Mouse (Mus musculus) thymus, postnatal 4 days (tissue): ENCODE results near the gene Fam192a.

Source experiments
- DNase-seq: peaks from one replicate; pipeline ENCODE4 v3.0.0; 2021

Gene Fam192a

GRCm38 (mm10) chr8:94601607-94602385, at the start of gene Fam192a, which contains the start of gene Rspry1:
Fam192a (minus strand) TSS chr8:94601997.
Rspry1 (plus strand) TSS chr8:94601937.
- peak; percentile 97 for DNase-seq

- no peak for DNase-seq
Measured at GRCm38 (mm10) chr8:94649496-94649895, 47.7 kb upstream of the Fam192a start.

- DNase-seq = no peak
Measured at GRCm38 (mm10) chr8:94646165-94646564, 44.4 kb upstream of the Fam192a start.

DNA sequence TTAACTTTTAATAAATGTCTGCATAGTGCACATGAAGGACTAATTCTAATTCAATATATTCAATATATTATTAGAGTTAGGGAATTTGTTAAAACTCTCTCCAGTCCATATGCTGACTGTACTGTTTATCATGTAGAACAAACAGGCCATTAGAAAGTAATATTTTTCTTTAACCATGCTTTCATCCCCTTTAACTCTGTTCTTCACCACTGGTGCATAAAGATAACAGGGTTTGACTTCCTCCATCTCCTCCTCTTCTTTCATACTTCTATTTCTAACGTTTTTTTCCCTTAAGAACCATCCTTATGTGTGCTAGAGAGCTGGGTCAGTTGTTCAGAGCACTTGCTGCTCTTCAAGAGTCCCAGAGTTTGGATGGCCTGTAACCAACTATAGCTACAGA, 43.4 kb upstream of the Fam192a start:
- DNase-seq = no peak

DNA sequence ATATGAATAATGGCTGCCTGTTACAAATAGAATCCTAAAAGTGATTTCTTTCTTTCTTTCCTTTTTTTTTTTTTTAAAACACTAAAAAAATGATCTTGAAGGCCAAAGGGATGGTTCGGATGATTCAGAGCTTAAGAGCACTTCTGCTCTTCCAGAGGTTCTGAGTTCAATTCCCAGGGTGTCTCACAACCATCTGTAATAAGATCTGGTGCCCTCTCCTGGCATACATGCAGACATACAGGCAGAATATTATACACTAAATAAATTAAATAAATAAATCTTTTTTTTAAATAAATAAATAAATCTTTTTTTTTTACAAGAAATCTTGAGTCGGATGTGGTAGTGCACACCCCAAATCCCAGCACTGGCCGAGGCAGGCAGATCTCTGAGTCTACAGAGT, 40.1 kb upstream of the Fam192a start:
- no peak for DNase-seq

DNA sequence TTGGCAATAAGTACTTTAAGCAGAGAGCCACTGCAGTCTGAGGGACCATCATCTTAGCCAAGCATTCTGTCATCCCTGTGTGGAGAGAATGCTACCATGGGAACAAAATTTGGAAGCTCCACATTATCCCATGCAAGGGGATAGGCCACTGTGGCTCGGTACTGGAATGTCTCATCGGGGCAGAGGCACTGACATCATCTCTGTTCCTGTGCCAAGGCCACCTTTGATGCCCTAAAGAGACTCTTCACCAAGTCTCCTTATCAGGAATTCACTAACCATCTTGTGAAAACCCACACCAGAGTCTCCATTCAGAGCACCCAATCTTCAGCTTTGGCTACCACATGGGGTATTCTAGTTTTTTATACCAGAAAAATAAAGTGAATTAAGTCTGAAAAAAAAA, 39.4 kb upstream of the Fam192a start:
- DNase-seq = no peak

DNA sequence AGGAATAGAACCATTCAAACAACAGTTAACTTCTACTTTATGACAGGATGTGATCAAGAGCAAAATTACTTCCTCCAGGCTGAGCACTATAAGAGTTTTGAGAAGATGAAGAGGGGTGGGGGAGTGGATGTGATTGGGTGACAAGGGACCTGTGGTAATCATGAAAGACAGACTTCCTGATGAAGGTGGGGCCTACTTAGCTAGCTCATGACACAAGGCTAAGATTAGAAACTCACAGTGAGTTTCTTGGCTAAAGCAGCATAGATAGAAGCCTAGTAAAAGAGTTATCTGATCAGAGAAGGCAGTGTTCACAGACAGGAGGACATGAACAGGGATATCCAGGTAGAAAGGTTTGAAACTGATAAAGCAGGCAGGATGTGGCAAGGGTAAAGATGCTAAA, 32.4 kb upstream of the Fam192a start:
- DNase-seq = peak; percentile 17

GRCm38 (mm10) chr8:94633564-94634194, 31.9 kb upstream of the Fam192a start:
- DNase-seq = no peak

- DNase-seq = no peak
Measured at GRCm38 (mm10) chr8:94624885-94625284, 23.1 kb upstream of the Fam192a start.

- DNase-seq = no peak
Measured at GRCm38 (mm10) chr8:94607064-94607463, 5.3 kb upstream of the Fam192a start.

DNA sequence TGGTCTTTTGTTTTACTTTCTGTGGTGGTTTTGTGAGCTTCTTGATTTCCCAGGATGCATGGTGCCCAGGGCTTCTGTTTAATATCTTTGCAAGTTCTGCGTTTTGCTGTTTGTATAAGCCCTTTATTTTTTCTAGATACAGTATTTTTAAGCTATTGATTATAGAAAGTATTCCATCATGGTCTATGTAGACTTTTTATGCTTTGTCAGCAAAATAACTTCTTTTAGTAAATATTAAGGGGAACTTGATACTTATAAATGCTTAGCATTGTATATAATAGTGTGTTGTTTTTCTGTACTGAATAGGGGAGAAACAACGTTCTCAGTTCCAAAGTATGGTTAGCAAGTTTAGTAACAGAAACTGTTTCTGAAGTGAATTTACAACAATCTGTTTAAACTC, 2.2 kb upstream of the Fam192a start:
- no peak for DNase-seq

DNA sequence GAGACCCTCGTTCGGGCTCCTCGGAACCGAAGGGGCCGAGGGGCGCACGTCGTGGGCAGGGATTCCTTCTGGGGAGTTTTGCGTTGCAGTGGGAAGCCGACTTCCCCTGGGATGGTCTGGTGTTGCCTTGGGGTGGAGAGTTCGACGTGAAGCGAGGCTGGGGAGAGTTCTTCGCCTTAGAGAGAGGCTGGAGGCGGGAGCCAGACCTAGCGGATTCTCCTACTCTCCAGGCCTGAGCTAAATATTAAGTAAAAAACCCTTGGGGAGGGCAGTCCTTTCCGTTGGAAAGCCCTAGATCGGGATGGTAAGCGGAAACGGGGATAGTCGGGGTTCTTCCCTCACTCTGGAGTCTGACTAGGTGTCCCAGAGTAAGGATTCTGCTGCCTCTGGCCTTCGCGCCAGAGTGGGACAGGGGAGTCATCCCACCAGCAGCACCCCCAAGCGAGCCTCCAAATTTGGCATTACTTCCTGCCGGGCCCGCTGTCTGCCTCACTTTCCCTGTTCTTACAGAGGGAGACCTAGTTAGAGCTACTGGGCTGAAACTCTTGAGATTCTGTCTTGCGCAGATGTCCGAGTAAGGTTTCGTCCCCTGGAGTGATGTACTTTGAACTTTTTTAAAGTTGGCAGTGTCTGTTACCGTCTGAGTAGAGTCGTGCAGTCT, 804 bp upstream of the Fam192a start:
- DNase-seq = peak; percentile 54

DNA sequence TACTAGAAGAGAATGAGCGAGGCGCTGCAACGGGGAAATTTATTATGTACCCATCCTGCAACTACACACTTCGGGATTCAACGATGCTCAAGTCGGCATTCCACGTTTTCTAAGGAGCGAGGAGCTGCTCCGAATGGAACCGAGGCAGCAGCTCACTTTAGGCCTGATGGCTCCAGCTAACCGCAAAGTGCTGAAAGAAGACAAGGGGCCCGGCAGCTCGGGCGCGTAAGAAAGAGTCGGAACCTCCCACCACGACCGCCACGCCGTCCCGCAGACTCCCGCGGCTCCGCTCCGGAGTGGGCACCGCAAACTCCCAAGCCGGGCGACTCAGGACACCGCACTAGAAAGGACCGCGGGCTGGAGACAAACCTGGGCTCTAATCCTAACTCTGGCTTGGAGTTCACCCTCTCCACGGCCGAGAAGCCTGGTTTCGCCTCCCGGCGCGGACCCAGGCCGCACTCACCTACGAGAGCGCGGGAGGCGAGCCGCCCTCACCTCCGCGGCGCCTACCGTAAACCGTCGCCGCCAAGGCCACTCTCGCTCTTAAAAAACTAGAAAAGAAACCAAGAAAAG, 677 bp downstream of the Fam192a start:
- DNase-seq = peak; percentile 55

- no peak for DNase-seq
Measured at GRCm38 (mm10) chr8:94600478-94600877, 1.3 kb downstream of the Fam192a start.

DNA sequence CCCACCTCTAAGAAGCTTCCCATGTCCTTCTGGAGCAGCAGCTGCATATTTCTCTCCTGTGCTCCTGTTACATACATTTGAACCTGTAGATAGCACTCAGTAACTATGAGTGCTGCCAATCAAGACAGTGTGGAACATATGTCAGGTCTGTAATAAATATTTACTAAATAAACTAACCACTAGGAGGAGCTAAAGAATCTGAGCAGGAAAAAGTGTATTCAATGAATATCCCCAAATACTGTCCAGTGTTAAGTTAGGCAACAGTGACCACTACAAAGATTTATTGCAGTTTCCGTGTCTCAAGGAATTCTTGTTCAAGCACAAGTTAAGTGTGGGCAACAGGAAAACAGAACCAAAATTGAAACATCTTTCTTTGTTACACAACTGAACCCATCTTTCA, 7.6 kb downstream of the Fam192a start:
- no peak for DNase-seq

- no peak for DNase-seq
Measured at GRCm38 (mm10) chr8:94591691-94592090, 10.1 kb downstream of the Fam192a start.

DNA sequence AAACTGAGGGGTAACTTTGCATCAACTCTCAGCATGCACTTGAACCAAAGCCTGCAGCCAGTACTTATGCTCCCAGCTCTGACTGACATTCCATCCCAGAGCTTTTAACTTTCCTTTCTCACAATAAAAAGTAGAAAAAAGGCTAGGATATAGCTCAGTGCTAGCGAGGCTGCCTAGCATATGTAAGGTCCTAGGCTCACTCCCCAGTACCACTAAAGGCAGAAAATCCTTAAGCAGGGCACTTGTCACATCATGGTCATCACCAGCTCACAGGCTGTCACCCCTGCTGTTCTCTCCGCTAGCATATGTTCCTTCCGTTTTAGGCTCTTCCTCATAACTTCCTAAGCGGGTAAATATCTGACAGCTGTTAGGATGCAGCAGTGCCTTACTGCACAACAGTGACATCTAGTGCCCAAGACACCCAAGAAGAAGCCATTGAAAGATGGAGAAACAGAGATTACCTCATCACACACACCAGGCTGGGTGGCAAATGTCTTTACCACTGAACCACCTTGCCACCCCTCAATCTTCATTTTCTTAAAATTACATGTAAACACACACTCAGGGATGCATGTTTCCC, 17.5 kb downstream of the Fam192a start:
- DNase-seq = no peak

DNA sequence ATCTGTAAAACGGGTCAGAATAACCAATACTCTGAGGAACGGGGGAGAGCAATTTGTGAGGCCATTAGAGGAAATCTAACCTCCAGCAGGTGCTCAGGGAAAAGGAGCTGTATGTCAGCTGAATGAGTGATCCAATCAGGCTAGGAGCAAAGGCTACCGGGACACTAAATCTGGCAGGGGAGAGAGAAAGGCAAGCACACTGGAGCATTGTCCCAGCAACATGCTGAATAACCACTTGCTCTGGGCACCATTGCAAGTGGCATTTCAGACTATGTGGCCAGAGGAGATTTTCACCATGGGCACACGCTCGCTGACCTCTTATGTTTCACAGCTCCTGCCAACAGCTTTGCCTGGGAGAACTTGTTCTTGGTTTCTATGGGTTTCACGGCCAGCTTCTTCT, 19.2 kb downstream of the Fam192a start:
- DNase-seq = no peak

DNA sequence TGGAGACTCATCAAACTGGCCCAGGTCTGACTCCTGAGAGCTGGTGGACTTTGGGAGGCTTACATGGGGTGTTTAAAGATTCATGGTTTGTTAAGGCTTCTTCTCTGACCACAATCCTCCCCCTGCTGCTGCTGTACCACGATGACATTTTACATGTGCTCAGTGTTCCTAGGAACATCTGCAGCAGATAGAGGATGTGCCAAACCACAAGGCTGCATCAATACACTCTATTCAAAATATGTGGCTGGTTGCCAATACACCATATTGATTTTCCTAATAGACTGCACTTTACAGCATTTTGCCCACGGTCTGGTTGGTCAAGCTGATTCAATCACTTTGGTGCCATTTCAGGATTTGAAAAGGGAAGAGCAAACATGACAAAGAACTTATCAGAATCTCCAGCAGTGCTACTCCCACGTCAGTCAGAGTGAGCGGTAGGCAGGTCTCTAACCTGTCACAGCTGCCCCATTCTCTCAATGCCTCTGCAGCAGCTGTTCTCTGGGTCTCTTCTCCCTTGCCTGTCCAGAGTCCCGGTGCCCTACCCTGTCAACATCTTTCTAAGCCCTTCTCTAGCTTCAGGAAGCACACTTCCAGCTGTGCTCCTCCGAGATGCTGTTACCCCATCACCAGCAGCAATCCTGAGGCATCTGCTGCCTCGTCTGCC, 19.8 kb downstream of the Fam192a start:
- DNase-seq = no peak

GRCm38 (mm10) chr8:94575148-94575547, 26.6 kb downstream of the Fam192a start:
- DNase-seq = no peak

GRCm38 (mm10) chr8:94574159-94574907, 27.5 kb downstream of the Fam192a start:
- no peak for DNase-seq

DNA sequence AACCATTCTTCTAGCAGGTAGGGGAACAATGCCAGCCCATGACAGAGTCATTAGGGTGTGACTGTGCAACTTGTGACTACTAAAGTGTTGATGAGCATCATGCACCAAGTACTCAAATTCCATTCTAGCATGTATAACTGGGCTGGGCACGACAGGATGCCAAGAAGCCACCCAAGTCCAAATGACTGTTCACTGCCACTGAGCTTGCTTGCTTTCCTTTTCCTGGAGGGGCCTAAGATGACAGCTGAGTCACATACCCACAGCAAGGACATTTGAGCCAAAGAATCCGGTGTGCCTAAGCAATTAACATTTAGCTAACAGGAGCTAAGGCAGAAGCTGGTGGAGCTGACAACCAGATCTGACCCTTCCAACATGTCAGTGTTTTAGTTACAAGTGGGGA, 29.9 kb downstream of the Fam192a start:
- DNase-seq = no peak
